Mouse (Mus musculus): ENCODE data around the gene Kat2a. TPM values are rescaled to one million over a fixed set of nuclear protein-coding genes. Genes with fewer than 3 reads are reported as not detected.

Kat2a gene
- polyA plus RNA-seq (2012) = 87.0 and 106 TPM in 2 replicates

DNA sequence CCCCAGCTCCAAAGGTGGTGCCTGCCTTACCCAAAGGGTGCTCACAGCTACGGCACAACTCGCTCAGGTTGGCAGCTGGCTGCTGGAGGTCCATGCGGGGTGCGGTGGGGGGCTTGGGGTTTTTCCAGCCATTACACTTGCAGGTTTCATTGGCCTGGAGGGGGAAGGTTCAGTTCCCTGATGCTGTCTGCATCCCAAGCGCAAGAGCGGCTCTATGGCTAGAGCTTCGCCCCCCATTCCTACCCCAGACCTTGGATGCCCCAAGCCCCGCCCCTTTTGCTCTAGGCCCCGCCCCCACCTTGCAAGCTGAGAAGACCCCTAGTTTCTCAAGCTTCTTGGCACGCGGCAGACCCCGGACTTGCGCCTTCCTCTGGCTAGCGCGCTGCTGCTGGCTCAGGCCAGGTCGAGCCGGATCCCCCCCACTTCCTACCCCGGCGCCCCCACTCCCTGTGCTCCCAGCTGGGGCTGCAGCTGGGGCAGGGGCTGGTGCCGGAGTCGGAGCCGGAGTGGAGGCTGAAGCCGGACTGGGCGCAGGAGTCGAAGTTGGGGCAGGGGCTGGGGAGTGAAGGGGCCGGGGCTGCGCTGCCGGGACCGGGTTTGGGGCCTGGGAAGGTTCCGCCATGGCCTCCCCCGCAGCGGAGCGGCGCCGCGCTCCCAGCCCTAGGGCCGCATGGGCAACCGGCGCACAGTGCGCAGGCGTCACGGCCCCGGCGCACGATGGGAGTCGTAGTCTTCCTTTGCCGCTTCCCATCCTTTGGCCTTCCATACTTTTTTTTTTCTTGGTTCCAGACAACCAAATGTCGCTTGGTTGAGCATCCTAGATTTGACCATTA lies at the start of gene Kat2a:
Gene Kat2a, minus strand, starts transcription at position 683 of the 833 bp plus-strand sequence.
- no peak for TF ChIP-seq GATA1 (IDR thresholded peaks at IDR 0.05; ENCODE audit: low read length)

DNA sequence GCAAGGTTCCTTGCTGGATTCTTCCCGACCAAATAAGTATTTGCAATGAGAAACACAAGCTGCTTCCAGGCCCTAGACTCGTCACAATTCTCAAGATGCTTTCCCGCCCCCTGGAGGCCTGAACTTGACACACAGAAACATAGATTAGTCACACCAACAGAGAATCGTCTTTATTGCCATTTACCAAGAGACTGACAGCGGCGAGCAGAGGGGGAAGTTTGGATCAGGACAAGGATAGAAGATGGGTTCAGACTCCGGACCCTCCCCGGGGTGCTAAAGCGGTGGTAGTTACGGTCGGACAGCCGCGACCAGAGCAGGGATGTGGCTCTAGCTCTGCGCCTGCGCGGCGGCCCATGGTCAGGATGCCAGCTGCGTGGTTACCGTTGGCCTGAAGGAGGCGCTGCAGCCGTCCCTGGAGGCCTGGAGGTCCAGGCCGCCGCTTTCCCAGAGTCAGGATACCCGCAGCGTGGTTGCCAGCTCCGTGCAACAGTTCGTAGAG lies 49.3 kb upstream of the Kat2a start:
- no peak for TF ChIP-seq GATA1 (IDR thresholded peaks at IDR 0.05; ENCODE audit: low read length)

DNA sequence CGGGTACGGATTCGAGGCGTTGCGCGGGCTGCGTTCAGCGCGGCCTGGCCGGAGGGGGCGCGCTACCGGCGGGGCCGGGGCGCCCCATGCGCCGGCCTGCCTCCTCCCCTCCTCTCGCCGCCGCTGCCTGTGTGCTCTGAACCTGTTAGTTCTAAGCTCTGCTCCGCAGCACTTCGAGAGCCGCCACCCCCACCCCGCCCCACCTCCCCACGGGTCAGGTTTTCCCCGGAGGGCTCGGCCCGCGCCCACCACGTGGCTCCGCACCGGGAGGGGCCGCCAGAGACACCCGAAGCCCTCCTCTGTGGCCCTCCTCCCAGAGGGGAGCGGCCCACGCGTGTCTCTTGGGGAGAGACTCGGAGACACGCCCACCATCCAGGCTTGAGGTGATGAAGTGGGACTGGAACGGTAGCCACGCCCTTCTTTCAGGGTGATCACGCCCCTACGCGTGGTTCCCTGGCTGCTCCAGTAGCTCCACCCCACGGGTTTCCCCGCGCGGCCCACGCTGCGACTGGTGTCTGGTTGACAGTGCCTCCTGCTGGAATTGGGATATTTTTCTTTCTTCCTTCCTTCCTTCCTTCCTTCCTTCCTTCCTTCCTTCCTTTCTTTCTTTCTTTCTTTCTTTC lies 47.5 kb upstream of the Kat2a start, which contains the start of gene Kcnh4:
Gene Kcnh4, minus strand, starts transcription at position 332 of the 623 bp plus-strand sequence.
- no peak for TF ChIP-seq GATA1 (IDR thresholded peaks at IDR 0.05; ENCODE audit: low read length)

DNA sequence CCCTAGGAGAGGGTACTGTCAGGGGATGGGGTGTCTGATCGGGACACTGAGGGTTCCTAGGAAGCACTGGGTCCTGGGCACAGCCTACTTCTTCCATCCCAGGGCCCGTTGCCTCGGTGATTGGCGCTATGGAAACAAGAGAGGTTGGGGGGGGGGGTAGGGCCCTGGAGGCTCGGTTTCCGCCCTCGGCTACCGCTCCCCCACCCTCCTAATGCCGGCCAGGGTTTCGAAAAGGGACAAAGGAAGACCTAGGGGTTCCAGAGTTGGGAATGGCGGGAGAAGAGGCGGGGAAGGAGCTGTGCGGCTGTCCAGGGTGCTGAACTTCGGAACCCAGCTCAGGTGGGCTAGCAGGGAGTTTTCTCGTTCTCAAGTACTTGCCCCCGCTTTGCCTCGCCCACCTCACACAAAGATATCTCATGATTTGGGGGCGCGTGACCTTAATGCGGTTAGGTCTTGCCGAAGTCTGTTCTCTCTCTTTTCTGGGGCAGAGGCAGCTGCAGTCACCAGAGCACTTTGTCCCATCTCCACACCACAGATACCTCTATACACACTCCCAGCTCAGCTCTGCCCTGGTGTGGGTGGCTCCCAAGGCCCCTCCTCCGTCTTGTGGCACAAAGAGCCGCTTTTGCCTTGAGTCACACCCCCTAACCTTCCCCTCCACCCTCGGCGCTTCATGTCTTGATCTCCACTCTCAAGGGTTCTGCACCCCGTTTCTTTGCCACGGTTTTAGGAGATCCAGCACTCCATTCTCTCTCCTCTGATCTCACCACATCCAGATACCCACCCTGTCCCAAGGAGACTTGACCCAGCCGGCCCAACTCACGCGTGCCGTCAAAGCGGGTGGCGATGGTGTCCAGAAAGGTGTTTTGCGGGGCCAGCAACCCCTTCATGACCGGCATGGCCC lies 46.7 kb upstream of the Kat2a start:
- no peak for TF ChIP-seq GATA1 (IDR thresholded peaks at IDR 0.05; ENCODE audit: low read length)

DNA sequence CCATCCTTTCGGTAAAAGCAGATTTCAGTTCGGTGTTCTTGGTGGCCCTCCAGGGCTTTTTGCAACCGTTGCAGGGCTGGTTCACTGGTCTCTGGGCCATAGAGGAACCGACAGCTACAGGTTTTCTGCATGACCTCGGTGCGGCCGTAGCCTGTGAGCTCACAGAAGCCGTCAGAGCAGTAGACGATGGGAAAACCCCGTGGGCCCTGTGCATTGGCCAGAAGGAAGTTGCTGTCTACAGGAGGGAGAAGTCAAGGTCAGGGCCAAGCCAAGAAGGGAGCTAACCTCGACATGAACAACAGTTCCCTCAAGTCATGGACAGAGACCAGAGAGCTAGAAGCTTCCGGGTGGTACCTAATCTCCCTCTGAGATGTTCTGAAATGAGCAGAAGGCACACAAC lies 45.3 kb upstream of the Kat2a start:
- TF ChIP-seq GATA1 (IDR thresholded peaks at IDR 0.05; ENCODE audit: low read length) = no peak

DNA sequence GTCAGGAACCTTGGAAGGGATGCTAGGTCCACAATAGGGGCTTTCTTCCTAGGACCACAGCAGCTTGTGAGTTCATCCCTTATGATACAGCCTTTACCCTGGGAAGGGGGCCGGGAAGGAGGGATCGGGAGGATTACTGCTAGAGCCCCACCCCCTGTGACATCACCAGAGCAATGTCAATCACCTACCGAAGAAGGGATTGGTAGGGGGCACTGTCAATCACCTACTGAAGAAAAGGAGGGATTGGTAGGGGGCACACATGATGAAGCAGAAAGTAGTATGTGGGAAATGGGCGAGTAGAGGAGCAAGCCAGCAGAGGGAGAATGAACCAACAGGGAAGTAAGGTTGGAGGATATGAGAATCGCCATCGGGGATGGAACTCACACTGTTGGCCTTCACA lies 44.2 kb upstream of the Kat2a start:
- no peak for TF ChIP-seq GATA1 (IDR thresholded peaks at IDR 0.05; ENCODE audit: low read length)

DNA sequence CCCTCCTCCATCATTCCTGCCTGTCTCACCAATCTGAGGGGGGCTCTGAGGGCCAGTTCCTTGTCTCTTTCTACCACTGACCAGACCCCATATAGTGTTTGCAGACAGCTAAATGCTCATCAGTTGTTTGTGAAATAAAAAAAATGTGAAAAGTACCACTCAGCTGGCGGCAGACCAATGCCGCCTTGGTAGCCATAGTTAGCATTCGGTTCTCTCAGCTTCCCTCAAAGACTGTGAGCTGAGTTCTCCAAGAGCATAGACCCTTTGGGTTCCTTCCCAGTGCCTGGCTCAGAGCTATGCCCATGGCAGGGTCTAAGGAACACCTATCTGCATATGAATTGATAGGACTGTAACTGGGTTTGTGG lies 42.4 kb upstream of the Kat2a start:
- TF ChIP-seq GATA1 (IDR thresholded peaks at IDR 0.05; ENCODE audit: low read length) = no peak

DNA sequence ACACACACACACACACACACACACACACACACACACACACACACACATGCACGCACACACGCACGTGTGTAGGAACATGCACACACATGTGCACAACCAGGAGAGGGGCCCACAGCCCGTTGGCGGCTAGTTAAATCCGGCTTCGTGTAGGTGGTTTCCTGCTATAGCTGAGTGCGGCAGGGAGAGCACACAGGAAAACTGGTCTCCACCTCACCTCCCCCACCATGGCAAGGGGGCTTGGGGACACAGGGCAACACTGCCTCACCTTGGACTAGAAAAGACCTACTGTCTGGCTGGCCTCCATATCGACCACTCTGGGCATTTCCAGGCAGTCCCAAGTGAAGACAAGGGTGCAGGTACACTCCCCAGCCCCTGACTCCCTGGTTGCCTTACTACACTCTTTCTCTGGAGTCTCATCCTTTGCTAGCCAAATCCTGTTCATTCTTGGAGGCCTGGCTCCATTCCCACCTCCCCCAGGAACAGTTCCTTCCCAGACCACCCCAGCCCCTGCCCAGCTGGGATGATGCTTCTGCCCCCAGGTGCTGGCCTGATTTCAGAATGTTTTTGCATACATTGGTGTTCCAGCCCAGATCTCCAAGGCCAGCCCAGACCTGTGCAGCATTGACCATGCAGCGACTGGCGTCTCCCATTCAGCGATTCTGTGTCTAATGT lies 41.9 kb upstream of the Kat2a start:
- TF ChIP-seq GATA1 (IDR thresholded peaks at IDR 0.05; ENCODE audit: low read length) = no peak

DNA sequence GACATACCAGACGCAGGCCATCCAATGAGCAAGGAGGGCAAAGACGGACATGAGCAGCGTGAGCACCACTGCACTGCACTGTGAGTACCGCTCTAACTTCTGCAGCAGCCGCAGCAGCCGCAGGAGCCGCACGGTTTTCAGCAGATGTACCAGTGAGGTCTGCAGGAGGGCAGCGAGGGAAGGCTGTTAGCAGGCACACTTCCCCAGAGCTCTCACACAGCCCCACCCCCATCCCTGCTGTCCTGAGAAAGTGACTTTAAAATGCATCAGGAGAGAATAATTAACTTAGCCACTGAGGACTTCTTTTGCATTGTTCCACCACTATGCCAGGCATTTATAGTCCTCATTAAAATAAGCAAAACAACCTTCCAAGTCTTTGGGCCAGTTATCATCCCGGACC lies 40.0 kb upstream of the Kat2a start:
- no peak for TF ChIP-seq GATA1 (IDR thresholded peaks at IDR 0.05; ENCODE audit: low read length)

DNA sequence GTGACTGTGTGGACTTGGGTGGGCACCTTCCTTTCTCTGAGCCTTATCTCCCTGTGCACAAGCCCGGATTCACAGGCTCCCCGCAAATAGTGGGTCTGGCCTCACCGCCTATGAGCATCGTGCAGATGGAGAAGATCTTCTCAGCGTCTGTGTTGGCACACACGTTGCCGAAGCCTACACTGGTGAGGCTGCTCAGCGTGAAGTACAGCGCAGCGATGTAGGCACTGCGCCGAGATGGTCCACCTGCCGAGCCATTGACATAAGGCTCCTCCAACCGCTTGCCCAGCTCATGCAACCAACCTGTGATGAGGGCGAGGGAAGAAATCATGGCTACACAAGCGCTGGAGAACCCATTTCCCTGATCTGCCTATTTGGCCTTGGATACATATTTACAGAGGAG lies 37.9 kb upstream of the Kat2a start:
- TF ChIP-seq GATA1 (IDR thresholded peaks at IDR 0.05; ENCODE audit: low read length) = no peak

DNA sequence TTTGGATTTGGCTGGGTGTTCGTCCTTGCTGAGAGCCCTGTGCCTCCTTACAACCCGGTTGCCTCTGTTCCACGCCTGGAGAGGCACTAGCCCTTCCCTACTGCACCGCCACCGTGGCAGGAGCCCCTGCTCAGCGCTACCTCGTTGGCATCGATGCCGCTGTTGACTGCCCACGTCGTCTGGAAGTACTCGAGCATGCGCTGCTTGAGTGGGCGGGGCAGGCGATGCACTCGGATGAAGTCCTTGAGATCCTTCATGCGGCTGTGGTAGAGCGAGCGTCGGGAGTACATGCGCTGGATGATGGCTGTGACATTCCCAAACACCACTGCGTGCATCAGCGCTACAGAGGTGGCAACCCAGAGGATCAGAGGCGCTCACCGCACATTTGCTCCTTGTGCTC lies 37.2 kb upstream of the Kat2a start:
- no peak for TF ChIP-seq GATA1 (IDR thresholded peaks at IDR 0.05; ENCODE audit: low read length)

DNA sequence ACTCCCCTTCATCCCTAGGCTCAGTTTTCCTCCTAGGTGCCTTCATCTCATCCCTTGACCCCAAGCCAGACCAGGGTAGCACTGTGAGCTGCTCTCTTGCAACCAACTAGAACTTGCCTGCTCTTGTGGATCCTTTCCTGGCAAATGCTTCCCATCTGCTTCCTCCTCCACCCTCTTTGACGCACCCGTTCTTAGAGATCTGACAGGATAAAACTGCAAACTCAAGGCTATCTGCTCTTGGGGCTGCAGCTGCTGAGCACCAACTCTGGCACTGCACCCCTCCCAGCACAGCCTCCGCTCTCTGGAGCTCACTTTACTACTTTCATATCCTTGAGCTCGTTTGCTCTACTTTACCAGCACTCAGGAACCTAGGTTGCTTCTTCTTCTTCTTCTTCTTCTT lies 36.4 kb upstream of the Kat2a start:
- no peak for TF ChIP-seq GATA1 (IDR thresholded peaks at IDR 0.05; ENCODE audit: low read length)

DNA sequence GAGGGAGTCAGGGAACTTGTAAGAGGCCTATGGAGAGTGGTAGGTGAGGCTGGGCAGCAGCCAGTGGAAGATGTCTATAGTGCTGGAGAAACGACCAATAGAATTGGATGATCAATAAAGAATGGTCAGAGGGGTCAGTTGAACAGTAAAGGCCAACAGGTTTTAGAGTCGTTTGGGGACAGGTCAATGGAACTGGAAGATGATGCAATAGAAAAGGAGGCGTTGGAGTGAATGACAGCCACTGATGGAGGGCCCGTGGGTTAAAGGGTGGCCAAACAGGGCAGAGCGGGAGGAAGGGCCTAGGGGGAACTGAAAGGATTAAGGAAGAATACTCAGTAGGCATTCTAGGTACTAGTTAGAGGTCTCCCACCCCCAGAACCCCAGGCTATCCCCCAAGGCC lies 34.8 kb upstream of the Kat2a start:
- no peak for TF ChIP-seq GATA1 (IDR thresholded peaks at IDR 0.05; ENCODE audit: low read length)

DNA sequence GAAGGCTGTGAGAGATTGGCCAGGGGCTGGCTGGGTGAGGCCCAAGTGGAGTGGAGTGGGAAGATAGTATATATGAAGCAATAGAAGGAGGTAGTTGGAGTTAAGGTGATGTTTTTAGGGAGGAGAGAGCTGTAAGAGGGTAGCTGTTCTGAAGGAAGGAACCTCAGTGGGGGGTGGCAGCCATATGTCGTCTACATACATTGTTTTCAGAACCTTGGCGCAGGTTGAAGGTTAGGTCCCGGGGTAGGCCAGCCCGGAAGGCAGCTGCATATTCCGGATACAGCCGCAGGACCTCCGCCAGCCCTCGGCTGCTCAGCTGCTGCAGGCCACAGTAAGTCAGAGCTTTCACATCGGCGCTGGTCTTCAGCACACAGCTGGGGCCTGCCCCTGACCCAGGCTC lies 34.3 kb upstream of the Kat2a start:
- TF ChIP-seq GATA1 (IDR thresholded peaks at IDR 0.05; ENCODE audit: low read length) = no peak

DNA sequence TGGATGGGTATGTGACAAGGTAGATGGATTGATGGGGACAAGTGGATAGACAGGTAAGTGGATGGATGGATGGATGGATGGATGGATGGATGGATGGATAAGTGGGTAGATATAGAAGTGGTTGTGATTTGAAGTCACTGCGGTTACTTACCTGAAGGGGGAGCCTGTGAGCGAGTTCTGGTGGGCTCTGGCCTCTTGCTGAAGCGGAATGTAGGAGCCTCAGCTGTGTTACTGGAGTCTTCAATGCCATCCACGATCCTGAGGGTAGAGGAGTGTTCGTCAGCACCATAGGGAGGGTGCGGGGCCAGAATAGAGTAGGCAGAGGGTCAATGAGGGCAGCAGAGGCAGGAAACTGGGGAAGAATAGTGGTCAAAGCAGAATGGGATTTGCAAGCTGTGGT lies 32.8 kb upstream of the Kat2a start:
- TF ChIP-seq GATA1 (IDR thresholded peaks at IDR 0.05; ENCODE audit: low read length) = no peak

Measured in G1E-ER4 (cell line).